Mouse (Mus musculus) kidney, embryonic 14.5 days (tissue): ENCODE measurements around the gene Tspan17. TPM values are rescaled to one million over a fixed set of nuclear protein-coding genes. Genes with fewer than 3 reads are reported as not detected.
A peak's percentile ranks its signal among the peaks of the same experiment; 100 is the strongest.

Source experiments
- ATAC-seq: fragments of 200-750 bp; cut with Nextera tagmentation; 2 replicates; pipeline ENCODE4 v1.8.0; 2017; ENCODE audit warnings: moderate number of reproducible peaks, mild to moderate bottlenecking, moderate TSS enrichment, moderate library complexity; ENCODE audit not compliant: low FRiP score, low TSS enrichment
- H3K27ac ChIP-seq: fragments of 300-500 bp; sonication (generic); 2 replicates; pipeline ENCODE4 v1.5.1; 2014; ENCODE audit warnings: low read depth, mild to moderate bottlenecking, low read length, moderate library complexity, mixed read lengths
- H3K27me3 ChIP-seq: fragments of 300-500 bp; sonication (generic); 2 replicates; pipeline ENCODE4 v1.6.1; 2014; ENCODE audit warnings: mild to moderate bottlenecking, low read length; ENCODE audit not compliant: control insufficient read depth, insufficient read depth
- H3K36me3 ChIP-seq: fragments of 300-500 bp; sonication (generic); 2 replicates; pipeline ENCODE4 v1.6.1; 2014; ENCODE audit warnings: low read length, mixed read lengths; ENCODE audit not compliant: control insufficient read depth, insufficient read depth
- H3K4me1 ChIP-seq: fragments of 300-500 bp; sonication (generic); 2 replicates; pipeline ENCODE4 v1.6.1; 2014; ENCODE audit warnings: low read length, mixed read lengths; ENCODE audit not compliant: control insufficient read depth, insufficient read depth
- H3K4me2 ChIP-seq: fragments of 300-500 bp; sonication (generic); replicated peaks from 2 replicates; pipeline ENCODE4 v1.6.1; 2014; ENCODE audit warnings: low read depth, mild to moderate bottlenecking, low read length
- H3K4me3 ChIP-seq: fragments of 300-500 bp; sonication (generic); 2 replicates; pipeline ENCODE4 v1.5.1; 2014; ENCODE audit warnings: mild to moderate bottlenecking, low read length
- H3K9ac ChIP-seq: fragments of 300-500 bp; sonication (generic); 2 replicates; pipeline ENCODE4 v1.6.1; 2014; ENCODE audit warnings: low read depth, mild to moderate bottlenecking, low read length, moderate library complexity
- H3K9me3 ChIP-seq: fragments of 300-500 bp; sonication (generic); 2 replicates; pipeline ENCODE4 v1.6.1; 2016; ENCODE audit warnings: low read length; ENCODE audit not compliant: control insufficient read depth
- WGBS: fragments of 180-500 bp; shearing (Covaris S2); extraction: QIAGEN DNeasy Blood & Tissue Kit; methylation state at CpG from one replicate; pipeline ENCODE4 v1.1.7; 2014; 5-methylcytosine and 5-hydroxymethylcytosine counted together
- polyA plus RNA-seq: library from polyadenylated mRNA; unstranded; fragments of >200 nt; fragmentation: Nextera tagmentation; extraction: Ambion mirVana; gene quantifications from 2 replicates; pipeline ENCODE4 v1.2.1, GENCODE M21; 2014

Tspan17 gene
- polyA plus RNA-seq, 1 experiment from 2014 or later, result 5.2 TPM

GRCm38 (mm10) chr13:54797356-54797755, 8.2 kb downstream of the Tspan17 start:
- H3K27me3 ChIP-seq, result peaks cover 6% of the 10 kb centered on the region
- H3K36me3 ChIP-seq, result no peaks in the 10 kb centered on the region
- H3K27ac ChIP-seq, result no peak overlapping the region
- no peaks in the 10 kb centered on the region for H3K4me1 ChIP-seq
- WGBS, result 33% methylated on average over 4 of the region's 4 CpGs
- H3K9ac ChIP-seq, result no peak overlapping the region
- no peak overlapping the region for H3K4me3 ChIP-seq
- no peak overlapping the region for H3K4me2 ChIP-seq
- H3K9me3 ChIP-seq, result no peaks in the 10 kb centered on the region
- no peak for ATAC-seq

GRCm38 (mm10) chr13:54797861-54798643, 8.9 kb downstream of the Tspan17 start:
- ATAC-seq, result no peak
- Histone ChIP-seq H3K4me3 (no peak overlapping the region), H3K27ac (no peak overlapping the region), H3K36me3 (no peaks in the 10 kb centered on the region), H3K27me3 (peaks cover 4% of the 10 kb centered on the region; the same call in 1 of the 2 replicates), H3K9ac (no peak overlapping the region), H3K4me1 (no peaks in the 10 kb centered on the region), H3K4me2 (no peak overlapping the region), H3K9me3 (no peaks in the 10 kb centered on the region)
- WGBS, result 75% methylated on average over 16 of the region's 16 CpGs

GRCm38 (mm10) chr13:54798740-54799139, 9.6 kb downstream of the Tspan17 start:
- no peak for ATAC-seq
- 70% methylated on average over 10 of the region's 10 CpGs for WGBS
- H3K4me2 ChIP-seq, result no peak overlapping the region

GRCm38 (mm10) chr13:54799701-54800100, 10.5 kb downstream of the Tspan17 start:
- 27% methylated on average over 9 of the region's 9 CpGs for WGBS
- Histone ChIP-seq H3K4me3 (no peak overlapping the region), H3K27ac (no peak overlapping the region), H3K9ac (no peak overlapping the region), H3K27me3 (peaks cover 4% of the 10 kb centered on the region; the same call in 1 of the 2 replicates), H3K9me3 (no peaks in the 10 kb centered on the region), H3K4me2 (no peak overlapping the region), H3K36me3 (no peaks in the 10 kb centered on the region), H3K4me1 (no peaks in the 10 kb centered on the region)
- ATAC-seq, result no peak

More at GRCm38 (mm10) chr13:54798740-54799139, 9.6 kb downstream of the Tspan17 start:
- Histone ChIP-seq H3K27ac (no peak overlapping the region), H3K4me3 (no peak overlapping the region), H3K36me3 (no peaks in the 10 kb centered on the region), H3K27me3 (peaks cover 4% of the 10 kb centered on the region; the same call in 1 of the 2 replicates), H3K4me1 (no peaks in the 10 kb centered on the region), H3K9ac (no peak overlapping the region), H3K9me3 (no peaks in the 10 kb centered on the region)

- Histone ChIP-seq H3K4me1 (no peaks in the 10 kb centered on the region), H3K27me3 (peaks cover 4% of the 10 kb centered on the region; the same call in 1 of the 2 replicates), H3K27ac (no peak overlapping the region), H3K4me2 (no peak overlapping the region), H3K36me3 (no peaks in the 10 kb centered on the region), H3K4me3 (no peak overlapping the region), H3K9me3 (no peaks in the 10 kb centered on the region), H3K9ac (no peak overlapping the region)
- 44% methylated on average over 4 of the region's 4 CpGs for WGBS
- no peak for ATAC-seq
Observed at GRCm38 (mm10) chr13:54800206-54800605, 11.0 kb downstream of the Tspan17 start.

GRCm38 (mm10) chr13:54803010-54803409, 13.8 kb downstream of the Tspan17 start:
- H3K4me3 ChIP-seq, result no peak overlapping the region
- H3K36me3 ChIP-seq, result no peaks in the 10 kb centered on the region
- H3K9me3 ChIP-seq, result no peaks in the 10 kb centered on the region
- WGBS, result 83% methylated on average over 6 of the region's 6 CpGs
- peaks cover 15% of the 10 kb centered on the region for H3K27me3 ChIP-seq
- no peak overlapping the region for H3K9ac ChIP-seq
- H3K27ac ChIP-seq, result no peak overlapping the region
- ATAC-seq, result no peak
- H3K4me2 ChIP-seq, result no peak overlapping the region
- H3K4me1 ChIP-seq, result no peaks in the 10 kb centered on the region

GRCm38 (mm10) chr13:54805134-54805838, 16.1 kb downstream of the Tspan17 start:
- Histone ChIP-seq H3K36me3 (no peaks in the 10 kb centered on the region), H3K27ac (no peak overlapping the region), H3K4me2 (no peak overlapping the region), H3K27me3 (peaks cover 14% of the 10 kb centered on the region; the same call in 1 of the 2 replicates), H3K9ac (no peak overlapping the region), H3K4me1 (no peaks in the 10 kb centered on the region), H3K9me3 (no peaks in the 10 kb centered on the region), H3K4me3 (no peak overlapping the region)
- no peak for ATAC-seq
- WGBS, result 36% methylated on average over 21 of the region's 21 CpGs

- no peaks in the 10 kb centered on the region for H3K9me3 ChIP-seq
- no peak overlapping the region for H3K4me2 ChIP-seq
- H3K36me3 ChIP-seq, result no peaks in the 10 kb centered on the region
- no peak overlapping the region for H3K27ac ChIP-seq
- H3K9ac ChIP-seq, result no peak overlapping the region
- ATAC-seq, result peak; percentile 94
- 12% methylated on average over 13 of the region's 13 CpGs for WGBS
- H3K4me1 ChIP-seq, result no peaks in the 10 kb centered on the region
- H3K27me3 ChIP-seq, result peaks cover 14% of the 10 kb centered on the region; the same call in 1 of the 2 replicates
- H3K4me3 ChIP-seq, result no peak overlapping the region
Observed at GRCm38 (mm10) chr13:54806434-54806976, 17.3 kb downstream of the Tspan17 start.

- WGBS, result 80% methylated on average over 12 of the region's 12 CpGs
- H3K27me3 ChIP-seq, result peaks cover 14% of the 10 kb centered on the region; the same call in 1 of the 2 replicates
- H3K9ac ChIP-seq, result no peak overlapping the region
- H3K4me1 ChIP-seq, result no peaks in the 10 kb centered on the region
- ATAC-seq, result no peak
- H3K4me3 ChIP-seq, result no peak overlapping the region
- H3K36me3 ChIP-seq, result no peaks in the 10 kb centered on the region
- no peak overlapping the region for H3K27ac ChIP-seq
- H3K9me3 ChIP-seq, result no peaks in the 10 kb centered on the region
- no peak overlapping the region for H3K4me2 ChIP-seq
Observed at GRCm38 (mm10) chr13:54808067-54808466, 18.9 kb downstream of the Tspan17 start.
